Mouse (Mus musculus): ENCODE measurements around the gene Igf1r.

- TF ChIP-seq CTCF (IDR thresholded peaks at IDR 0.05; ENCODE audit: low read depth) (no peak), EP300 (IDR thresholded peaks at IDR 0.05; ENCODE audit: low read depth) (no peak)
These were observed 310.9 kb downstream of the Igf1r start for GRCm38 (mm10) chr7:68263346-68264027.

All from liver, postnatal 0 days (tissue).